Mouse (Mus musculus) liver, embryonic 12.5 days (tissue): ENCODE measurements at regions not wholly inside any gene's neighbourhood (a gene's known extent, or its start where the extent isn't known, plus 50 kb on each side); places are given as distances from the start of the nearest gene placed in this dataset.
"Not testable (repeated sequence)": the region's sequence is repeated elsewhere in the genome, so short reads cannot be mapped to it uniquely, and the experiment has no call there.

Source experiments
- ATAC-seq: fragments of 200-750 bp; cut with Nextera tagmentation; 2 replicates; pipeline ENCODE4 v1.8.0; 2017; ENCODE audit warnings: moderate number of reproducible peaks, mild to moderate bottlenecking, moderate library complexity
- H3K27ac ChIP-seq: fragments of 300-500 bp; sonication (generic); 2 replicates; pipeline ENCODE4 v1.5.1; 2016; ENCODE audit warnings: mild to moderate bottlenecking
- H3K27me3 ChIP-seq: fragments of 300-500 bp; sonication (generic); replicated peaks from 2 replicates; pipeline ENCODE4 v1.6.1; 2016; ENCODE audit warnings: mild to moderate bottlenecking, moderate library complexity
- H3K36me3 ChIP-seq: fragments of 300-500 bp; sonication (generic); 2 replicates; pipeline ENCODE4 v1.6.1; 2016; ENCODE audit warnings: mild to moderate bottlenecking, moderate library complexity
- H3K4me1 ChIP-seq: fragments of 300-500 bp; sonication (generic); 2 replicates; pipeline ENCODE4 v1.6.1; 2016
- H3K4me2 ChIP-seq: fragments of 300-500 bp; sonication (generic); 2 replicates; pipeline ENCODE4 v1.6.1; 2016; ENCODE audit warnings: mild to moderate bottlenecking, moderate library complexity
- H3K4me3 ChIP-seq: fragments of 300-500 bp; sonication (generic); 2 replicates; pipeline ENCODE4 v1.5.1; 2016; ENCODE audit warnings: mild to moderate bottlenecking, moderate library complexity
- H3K9ac ChIP-seq: fragments of 300-500 bp; sonication (generic); 2 replicates; pipeline ENCODE4 v1.6.1; 2016; ENCODE audit warnings: mild to moderate bottlenecking, moderate library complexity
- H3K9me3 ChIP-seq: fragments of 300-500 bp; sonication (generic); replicated peaks from 2 replicates; pipeline ENCODE4 v1.6.1; 2016; ENCODE audit warnings: mild to moderate bottlenecking, moderate library complexity
- WGBS: fragments of 180-500 bp; shearing (Covaris S2); methylation state at CpG from one replicate; pipeline ENCODE4 v1.1.7; 2016; ENCODE audit not compliant: insufficient replicate concordance; 5-methylcytosine and 5-hydroxymethylcytosine counted together

DNA sequence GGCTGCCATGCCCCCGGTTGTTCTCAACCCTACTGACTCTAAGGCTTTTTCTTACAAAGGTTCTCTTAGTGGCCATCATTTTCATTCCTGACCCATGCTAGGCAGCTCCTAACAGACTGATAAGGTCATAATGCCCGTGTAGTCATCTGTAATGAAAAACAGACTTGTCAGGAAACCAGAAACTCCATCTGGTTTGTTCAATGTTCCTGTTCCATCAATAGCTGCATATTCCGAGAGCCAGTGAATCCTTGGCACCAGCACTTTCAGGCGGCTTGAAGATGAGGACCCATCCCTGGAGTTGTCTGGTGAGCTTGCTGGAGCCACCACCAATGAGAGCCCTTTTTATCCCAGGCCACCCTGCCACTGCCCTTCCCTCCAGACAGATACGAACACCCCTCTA is 181.7 kb upstream of the Klf14 start:
- H3K9ac ChIP-seq, result no peak overlapping the region
- no peak for ATAC-seq
- WGBS, result 57% methylated on average over 5 of the region's 5 CpGs

DNA sequence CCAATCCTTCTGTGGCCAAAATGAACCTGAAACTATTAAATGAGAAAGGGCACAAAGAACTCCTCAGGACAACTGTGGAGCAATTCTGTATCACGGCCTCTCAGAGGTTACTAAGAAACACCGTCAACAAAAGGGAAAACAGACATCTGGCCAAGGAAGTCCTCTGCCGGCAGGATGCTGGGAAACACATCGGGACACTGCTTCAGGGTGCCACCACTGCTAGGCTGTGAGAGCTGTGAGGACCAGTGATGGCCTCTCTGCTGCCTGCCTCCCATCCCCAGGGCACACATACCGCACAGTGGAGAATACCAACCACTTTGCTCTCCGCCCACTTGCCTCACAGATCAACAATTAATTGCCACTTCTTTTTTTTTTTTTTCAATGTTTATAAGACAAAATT is 182.6 kb upstream of the Klf14 start:
- H3K4me3 ChIP-seq, result no peak overlapping the region
- peaks cover 6% of the 10 kb centered on the region; the same call in 1 of the 2 replicates for H3K27me3 ChIP-seq
- H3K9me3 ChIP-seq, result no peaks in the 10 kb centered on the region
- ATAC-seq, result no peak
- no peaks in the 10 kb centered on the region for H3K4me1 ChIP-seq
- no peak overlapping the region for H3K9ac ChIP-seq
- WGBS, result 74% methylated on average over 6 of the region's 6 CpGs
- no peak overlapping the region for H3K4me2 ChIP-seq
- no peaks in the 10 kb centered on the region for H3K36me3 ChIP-seq
- no peak overlapping the region for H3K27ac ChIP-seq

More for the DNA sequence above, 181.7 kb upstream of the Klf14 start:
- no peak overlapping the region for H3K27ac ChIP-seq
- no peaks in the 10 kb centered on the region for H3K9me3 ChIP-seq
- H3K4me3 ChIP-seq, result no peak overlapping the region
- H3K36me3 ChIP-seq, result no peaks in the 10 kb centered on the region
- peaks cover 6% of the 10 kb centered on the region; the same call in 1 of the 2 replicates for H3K27me3 ChIP-seq
- H3K4me1 ChIP-seq, result no peaks in the 10 kb centered on the region
- H3K4me2 ChIP-seq, result no peak overlapping the region

DNA sequence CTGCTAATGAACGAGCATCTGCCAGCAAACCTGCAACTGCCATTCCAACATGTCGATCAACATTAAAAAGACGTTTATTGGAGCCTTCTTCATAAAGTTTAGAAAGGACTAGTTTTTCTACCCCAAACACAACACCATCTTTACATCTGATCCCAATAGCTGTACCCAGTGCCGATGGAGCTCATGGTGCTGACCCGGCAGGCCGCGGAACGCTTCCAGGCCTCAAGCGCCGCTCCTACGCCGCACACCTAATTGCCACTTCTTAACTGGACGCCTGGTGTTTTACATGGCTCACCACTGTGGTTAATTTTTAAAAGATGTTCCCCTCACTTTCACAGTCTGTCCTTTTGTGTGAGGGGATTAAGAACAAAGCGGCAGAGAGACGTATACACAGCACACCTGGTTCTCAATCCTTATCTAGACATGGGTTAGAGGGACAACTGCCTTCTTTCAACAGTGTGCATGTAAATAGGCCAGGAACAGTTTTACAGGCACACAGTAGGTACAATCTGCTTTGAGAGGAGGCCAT is 183.7 kb upstream of the Klf14 start:
- H3K36me3 ChIP-seq, H3K4me2 ChIP-seq: not testable (repeated sequence)
- WGBS, result 84% methylated on average over 15 of the region's 15 CpGs

DNA sequence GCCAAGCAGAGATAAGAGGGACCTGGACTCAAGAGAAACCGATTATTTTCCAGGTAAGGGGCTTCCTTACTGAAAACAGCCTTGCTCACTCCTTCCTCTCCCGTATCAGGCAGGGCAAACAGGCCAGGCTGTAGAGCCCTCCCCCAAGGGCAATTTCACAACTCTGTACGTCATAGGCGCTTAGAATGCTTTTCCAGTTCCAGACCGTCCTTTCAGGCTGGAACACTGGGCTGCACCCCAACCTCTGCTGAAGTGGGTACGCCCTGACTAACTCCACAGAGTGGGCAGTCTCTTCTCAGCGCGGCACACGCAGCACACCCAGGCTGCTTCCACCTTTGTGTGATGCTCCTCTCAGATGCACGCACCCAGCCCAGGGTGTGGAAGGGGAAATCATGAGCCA is 186.8 kb upstream of the Klf14 start:
- no peak; the same call in 1 of the 2 replicates for ATAC-seq
- no peaks in the 10 kb centered on the region for H3K9me3 ChIP-seq
- H3K4me3 ChIP-seq, result no peak overlapping the region
- 67% methylated on average over 10 of the region's 10 CpGs for WGBS
- peaks cover 3% of the 10 kb centered on the region for H3K27me3 ChIP-seq
- H3K27ac ChIP-seq, result no peak overlapping the region
- H3K9ac ChIP-seq, result no peak overlapping the region
- no peak overlapping the region for H3K4me2 ChIP-seq
- H3K36me3 ChIP-seq, result no peaks in the 10 kb centered on the region
- no peaks in the 10 kb centered on the region for H3K4me1 ChIP-seq

More for the DNA sequence above, 183.7 kb upstream of the Klf14 start:
- not testable (repeated sequence) for ATAC-seq, H3K9ac ChIP-seq, H3K9me3 ChIP-seq, H3K27ac ChIP-seq, H3K27me3 ChIP-seq, H3K4me1 ChIP-seq, H3K4me3 ChIP-seq

DNA sequence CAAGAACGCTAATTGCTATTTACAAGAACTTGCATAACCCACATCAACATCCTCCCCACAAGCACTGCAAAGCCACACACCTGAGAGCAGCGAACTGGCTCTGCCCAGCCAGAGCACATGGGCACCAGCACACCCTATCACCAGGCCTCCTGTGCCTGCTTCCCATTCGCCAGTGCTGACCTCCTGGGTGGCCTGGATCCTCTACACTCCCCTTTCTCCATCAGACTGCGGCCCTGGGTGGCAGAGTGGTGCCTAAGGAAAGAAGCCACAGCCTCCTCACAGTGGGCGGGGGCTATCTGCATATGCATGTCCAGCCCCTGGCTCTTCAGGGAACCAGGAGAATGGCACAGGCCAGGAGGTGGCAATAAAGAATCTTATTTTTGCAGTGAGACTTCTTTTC is 187.9 kb upstream of the Klf14 start:
- H3K9me3 ChIP-seq, result no peaks in the 10 kb centered on the region
- H3K4me3 ChIP-seq, result no peak overlapping the region
- H3K27me3 ChIP-seq, result no peaks in the 10 kb centered on the region; the same call in 1 of the 2 replicates
- no peak overlapping the region for H3K4me2 ChIP-seq
- WGBS, result 46% methylated on average over 5 of the region's 5 CpGs
- ATAC-seq, result no peak
- no peak overlapping the region for H3K27ac ChIP-seq
- H3K9ac ChIP-seq, result no peak overlapping the region
- H3K4me1 ChIP-seq, result no peaks in the 10 kb centered on the region
- H3K36me3 ChIP-seq, result no peaks in the 10 kb centered on the region

DNA sequence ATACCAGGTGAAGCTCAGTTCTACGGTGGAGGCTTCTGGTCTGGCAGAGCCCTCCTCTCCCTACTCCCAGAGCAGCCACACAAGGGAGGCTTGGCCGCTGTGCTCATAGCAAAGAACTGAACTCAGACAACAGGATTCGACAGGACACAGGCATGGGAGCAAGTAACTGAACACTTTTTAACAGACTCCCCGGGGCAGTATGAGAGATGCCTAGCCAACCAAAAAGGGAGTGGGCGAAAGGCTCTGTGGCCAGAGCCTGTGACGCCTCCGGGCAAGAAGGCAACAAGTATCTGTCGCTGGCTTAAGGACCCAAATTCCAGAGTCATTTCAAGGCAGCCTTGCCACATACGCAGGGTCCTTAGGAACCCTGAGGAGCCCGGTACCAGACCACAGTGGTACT is 188.8 kb upstream of the Klf14 start:
- no peak for ATAC-seq
- H3K36me3 ChIP-seq, result no peaks in the 10 kb centered on the region
- no peak overlapping the region for H3K4me2 ChIP-seq
- no peak overlapping the region for H3K27ac ChIP-seq
- H3K9me3 ChIP-seq, result no peaks in the 10 kb centered on the region
- H3K9ac ChIP-seq, result no peak overlapping the region
- no peaks in the 10 kb centered on the region; the same call in 1 of the 2 replicates for H3K27me3 ChIP-seq
- 81% methylated on average over 10 of the region's 10 CpGs for WGBS
- H3K4me3 ChIP-seq, result no peak overlapping the region
- no peaks in the 10 kb centered on the region for H3K4me1 ChIP-seq

DNA sequence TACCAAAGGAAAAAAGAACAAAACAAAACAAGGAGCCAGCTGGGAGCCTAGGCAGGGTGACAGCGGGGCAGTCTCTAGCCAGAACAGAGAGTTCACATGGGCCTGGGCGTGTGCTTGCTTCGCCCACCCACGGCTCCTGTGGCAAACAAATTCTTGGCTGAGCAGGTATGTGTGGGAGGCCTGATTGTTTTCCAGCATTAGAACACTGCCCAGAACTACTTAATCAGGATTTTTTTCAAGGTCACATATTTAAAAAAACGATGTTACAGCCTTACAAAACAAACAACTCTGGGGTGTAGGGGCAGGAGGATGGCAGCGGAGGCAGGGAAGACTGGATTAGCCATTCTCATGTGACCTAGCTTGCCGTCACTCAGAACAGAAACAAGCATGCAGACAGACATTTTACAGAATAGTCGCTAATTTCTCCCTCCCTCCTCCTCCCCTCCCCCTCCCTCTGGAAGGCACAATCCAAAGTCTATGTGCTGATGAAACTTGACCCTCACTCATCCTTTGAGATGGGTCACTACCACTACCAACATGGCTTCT is 189.5 kb upstream of the Klf14 start:
- Histone ChIP-seq H3K4me1 (no peaks in the 10 kb centered on the region), H3K4me3 (no peak overlapping the region), H3K4me2 (no peak overlapping the region), H3K36me3 (no peaks in the 10 kb centered on the region), H3K27me3 (no peaks in the 10 kb centered on the region; the same call in 1 of the 2 replicates), H3K9ac (no peak overlapping the region), H3K9me3 (no peaks in the 10 kb centered on the region), H3K27ac (no peak overlapping the region)
- 66% methylated on average over 8 of the region's 8 CpGs for WGBS
- ATAC-seq, result no peak

DNA sequence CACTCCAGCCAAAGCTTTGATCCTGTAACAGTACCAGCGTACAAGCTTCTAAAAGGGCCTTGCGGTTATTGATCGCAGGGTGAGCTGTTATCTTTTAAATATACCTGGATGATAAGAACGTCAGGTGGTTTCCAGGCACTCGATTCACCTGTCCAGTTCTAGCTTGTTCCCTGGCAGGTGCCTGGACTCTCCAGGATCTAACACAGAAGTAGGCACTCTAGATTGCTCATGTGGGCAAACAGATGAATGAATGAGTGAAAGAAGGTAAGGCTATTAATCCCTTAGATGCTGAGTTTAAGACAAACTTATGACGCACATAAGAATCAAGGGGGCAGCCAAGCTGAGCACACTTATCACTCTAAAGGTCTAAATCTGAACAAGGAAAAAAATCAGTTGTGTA is 190.3 kb upstream of the Klf14 start:
- no peak for ATAC-seq
- 68% methylated on average over 6 of the region's 6 CpGs for WGBS

DNA sequence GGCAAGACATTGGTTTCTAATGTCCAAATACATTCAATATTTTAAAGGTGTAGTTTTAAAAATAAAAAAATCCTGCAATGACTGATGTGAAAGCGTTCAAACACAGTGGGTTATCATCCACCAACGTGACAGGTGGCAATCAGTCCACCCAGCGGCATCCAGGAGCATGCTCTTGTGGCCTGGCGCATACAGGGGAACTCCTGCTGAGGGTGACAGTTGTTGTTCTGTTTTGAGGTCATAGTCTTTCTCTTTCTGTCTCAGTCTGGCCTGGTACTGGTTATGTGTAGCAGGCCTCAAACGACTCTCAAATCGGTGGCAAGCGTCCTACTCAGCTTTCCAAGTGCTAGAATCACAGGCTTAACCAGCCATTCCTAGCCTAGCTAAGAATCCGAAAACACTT is 191.5 kb upstream of the Klf14 start:
- WGBS, result 71% methylated on average over 8 of the region's 8 CpGs
- H3K27me3 ChIP-seq, result no peaks in the 10 kb centered on the region; the same call in 1 of the 2 replicates
- H3K9ac ChIP-seq, result no peak overlapping the region
- H3K4me1 ChIP-seq, result no peaks in the 10 kb centered on the region
- ATAC-seq, result no peak
- no peak overlapping the region for H3K4me3 ChIP-seq
- no peak overlapping the region for H3K27ac ChIP-seq
- no peak overlapping the region for H3K4me2 ChIP-seq
- no peaks in the 10 kb centered on the region for H3K9me3 ChIP-seq
- H3K36me3 ChIP-seq, result no peaks in the 10 kb centered on the region

More for the DNA sequence above, 190.3 kb upstream of the Klf14 start:
- H3K9me3 ChIP-seq, result no peaks in the 10 kb centered on the region
- no peak overlapping the region for H3K4me2 ChIP-seq
- no peak overlapping the region for H3K27ac ChIP-seq
- no peaks in the 10 kb centered on the region for H3K36me3 ChIP-seq
- H3K4me1 ChIP-seq, result no peaks in the 10 kb centered on the region
- no peaks in the 10 kb centered on the region; the same call in 1 of the 2 replicates for H3K27me3 ChIP-seq
- no peak overlapping the region for H3K9ac ChIP-seq
- H3K4me3 ChIP-seq, result no peak overlapping the region

DNA sequence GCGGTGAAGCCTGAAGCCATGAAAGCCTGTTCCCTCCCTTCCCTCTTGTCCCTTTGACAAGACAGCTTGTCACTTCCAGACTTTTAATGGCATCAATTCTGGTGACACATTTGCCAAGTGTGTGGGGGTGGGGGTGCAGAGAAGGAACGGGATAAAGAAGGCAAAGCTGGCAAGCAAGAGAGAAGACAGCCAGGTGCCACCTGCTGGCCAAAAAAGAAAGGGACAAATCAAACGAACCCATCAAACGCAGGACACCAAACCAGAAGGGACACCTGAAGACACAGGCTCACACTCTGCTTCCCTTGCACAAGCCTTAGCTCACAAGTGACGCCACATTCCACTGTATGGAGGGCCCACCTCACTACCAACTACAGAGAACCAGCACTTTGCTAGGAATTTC is 197.0 kb upstream of the Klf14 start:
- Histone ChIP-seq H3K9me3 (no peaks in the 10 kb centered on the region), H3K4me2 (no peak overlapping the region), H3K36me3 (no peaks in the 10 kb centered on the region), H3K9ac (no peak overlapping the region), H3K27ac (no peak overlapping the region), H3K4me3 (no peak overlapping the region), H3K27me3 (peaks cover 17% of the 10 kb centered on the region), H3K4me1 (no peaks in the 10 kb centered on the region)
- 24% methylated on average over 5 of the region's 5 CpGs for WGBS
- no peak for ATAC-seq

DNA sequence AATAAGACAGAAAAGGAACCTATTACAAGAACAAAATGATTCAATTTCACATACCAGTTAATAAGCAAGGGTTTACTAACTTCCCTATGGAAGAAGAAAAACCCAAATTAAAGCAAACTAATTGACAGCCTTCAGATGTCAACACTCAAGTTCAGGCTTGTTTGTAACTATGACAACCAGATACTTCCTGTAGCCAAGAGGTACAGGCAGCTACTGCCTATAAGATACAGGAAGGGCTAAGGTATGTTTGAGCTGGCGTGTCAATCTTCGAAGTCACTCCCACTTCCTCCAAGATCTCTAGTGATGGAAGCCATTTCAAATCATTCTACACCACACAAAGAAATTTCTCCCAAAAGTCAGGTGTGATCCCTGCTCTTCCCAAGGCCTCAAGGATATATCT is 198.1 kb upstream of the Klf14 start:
- Histone ChIP-seq H3K9me3 (no peaks in the 10 kb centered on the region), H3K27me3 (peaks cover 25% of the 10 kb centered on the region), H3K36me3 (no peaks in the 10 kb centered on the region), H3K4me2 (no peak overlapping the region), H3K4me1 (no peaks in the 10 kb centered on the region), H3K9ac (no peak overlapping the region), H3K4me3 (no peak overlapping the region), H3K27ac (no peak overlapping the region)
- no peak for ATAC-seq
- WGBS, result 61% methylated on average over 2 of the region's 2 CpGs

DNA sequence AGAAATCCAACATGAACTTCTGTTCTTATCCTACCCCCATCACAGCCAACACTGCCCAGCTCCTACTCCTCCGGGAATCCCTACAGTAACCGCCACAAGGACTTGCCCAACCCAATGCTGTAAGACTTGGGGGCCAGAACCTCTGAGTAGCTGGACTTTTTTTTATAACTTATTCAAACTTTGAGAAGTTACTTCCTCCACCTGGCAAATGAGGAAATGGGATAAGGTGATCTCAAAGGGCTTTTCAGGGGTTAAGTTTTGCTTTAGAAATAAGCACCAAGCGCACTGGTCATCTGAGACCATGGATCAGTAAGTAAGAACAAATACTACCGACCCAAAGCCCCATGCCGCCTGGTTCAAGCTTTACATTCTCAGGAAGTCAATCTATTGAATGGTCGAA is 198.6 kb upstream of the Klf14 start:
- 74% methylated on average over 6 of the region's 6 CpGs for WGBS
- no peaks in the 10 kb centered on the region for H3K36me3 ChIP-seq
- no peak overlapping the region for H3K4me2 ChIP-seq
- H3K4me3 ChIP-seq, result no peak overlapping the region
- ATAC-seq, result no peak
- H3K9me3 ChIP-seq, result no peaks in the 10 kb centered on the region
- no peak overlapping the region for H3K9ac ChIP-seq
- peaks cover 25% of the 10 kb centered on the region for H3K27me3 ChIP-seq
- no peaks in the 10 kb centered on the region for H3K4me1 ChIP-seq
- no peak overlapping the region for H3K27ac ChIP-seq

DNA sequence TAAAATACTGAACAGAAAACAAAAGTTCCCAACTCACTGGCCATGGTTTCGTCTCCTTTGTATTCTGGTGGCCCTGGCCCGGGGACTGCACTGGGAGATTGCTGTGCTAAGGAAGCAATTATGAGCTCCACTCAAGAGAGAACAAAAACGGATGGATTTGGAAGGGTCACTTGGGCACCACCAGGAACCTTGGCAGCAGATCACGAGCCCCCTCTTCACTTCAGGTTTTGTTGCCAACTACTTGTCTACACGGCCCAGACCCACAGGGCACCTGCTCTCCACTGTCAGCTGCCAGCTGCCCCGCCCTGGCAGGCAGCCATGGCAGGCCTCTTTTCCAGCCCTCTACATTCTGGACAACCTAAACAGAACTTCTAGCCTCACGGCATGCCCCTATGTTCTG is 199.8 kb upstream of the Klf14 start:
- Histone ChIP-seq H3K9ac (no peak overlapping the region), H3K36me3 (no peaks in the 10 kb centered on the region), H3K4me3 (no peak overlapping the region), H3K27ac (no peak overlapping the region), H3K9me3 (no peaks in the 10 kb centered on the region), H3K4me2 (no peak overlapping the region), H3K27me3 (peaks cover 28% of the 10 kb centered on the region), H3K4me1 (no peaks in the 10 kb centered on the region)
- ATAC-seq, result no peak
- 67% methylated on average over 7 of the region's 7 CpGs for WGBS
